Mouse (Mus musculus): ENCODE data around the gene Aplp2. TPM values are rescaled to one million over a fixed set of nuclear protein-coding genes. Genes with fewer than 3 reads are reported as not detected.

Gene Aplp2
- total and polyA plus RNA-seq, 2 experiments, result 195 to 276 TPM

GRCm38 (mm10) chr9:31238526-31238925 is 26.9 kb upstream of the Aplp2 start:
- no peak for TF ChIP-seq POLR2A (IDR thresholded peaks at IDR 0.05; ENCODE audit: extremely low read depth, insufficient read depth, low read length)
- no peak for TF ChIP-seq CTCF (IDR thresholded peaks at IDR 0.05; ENCODE audit: low read depth, low read length)
- Histone ChIP-seq H3K79me2 (ENCODE audit: control insufficient read depth, insufficient read depth, low read length) (no peaks in the 10 kb centered on the region), H3K4me1 (ENCODE audit: control insufficient read depth, insufficient read depth, low read length) (peaks cover 6% of the 10 kb centered on the region), H3K9ac (ENCODE audit: low read depth, low read length) (no peak overlapping the region), H3K27me3 (ENCODE audit: control insufficient read depth, insufficient read depth, low read length) (no peaks in the 10 kb centered on the region), H3K4me3 (ENCODE audit: insufficient read depth, low read depth, low read length) (no peak overlapping the region), H3K27ac (replicated peaks; ENCODE audit: insufficient read depth, low read depth, low read length) (no peak overlapping the region), H3K36me3 (ENCODE audit: control insufficient read depth, insufficient read depth, low read length) (no peaks in the 10 kb centered on the region)
- 26% methylated on average over 2 of the region's 2 CpGs for WGBS
- DNase-seq (ENCODE audit: extremely low read depth, low read depth, low spot score), result peak; percentile 68

GRCm38 (mm10) chr9:31236079-31236478 is 24.5 kb upstream of the Aplp2 start:
- H3K27ac ChIP-seq (replicated peaks; ENCODE audit: insufficient read depth, low read depth, low read length), result no peak overlapping the region
- no peaks in the 10 kb centered on the region for H3K79me2 ChIP-seq (ENCODE audit: control insufficient read depth, insufficient read depth, low read length)
- TF ChIP-seq CTCF (IDR thresholded peaks at IDR 0.05; ENCODE audit: low read depth, low read length), result no peak
- no peak for TF ChIP-seq POLR2A (IDR thresholded peaks at IDR 0.05; ENCODE audit: extremely low read depth, insufficient read depth, low read length)
- 95% methylated on average over 5 of the region's 5 CpGs for WGBS
- no peak overlapping the region for H3K9ac ChIP-seq (ENCODE audit: low read depth, low read length)
- no peaks in the 10 kb centered on the region for H3K36me3 ChIP-seq (ENCODE audit: control insufficient read depth, insufficient read depth, low read length)
- H3K27me3 ChIP-seq (ENCODE audit: control insufficient read depth, insufficient read depth, low read length), result no peaks in the 10 kb centered on the region
- no peak overlapping the region for H3K4me3 ChIP-seq (ENCODE audit: insufficient read depth, low read depth, low read length)
- no peak for DNase-seq (ENCODE audit: extremely low read depth, low read depth, low spot score)
- peaks cover 6% of the 10 kb centered on the region for H3K4me1 ChIP-seq (ENCODE audit: control insufficient read depth, insufficient read depth, low read length)

GRCm38 (mm10) chr9:31235489-31235888 is 23.9 kb upstream of the Aplp2 start:
- Histone ChIP-seq H3K36me3 (ENCODE audit: control insufficient read depth, insufficient read depth, low read length) (no peaks in the 10 kb centered on the region), H3K79me2 (ENCODE audit: control insufficient read depth, insufficient read depth, low read length) (no peaks in the 10 kb centered on the region), H3K27ac (replicated peaks; ENCODE audit: insufficient read depth, low read depth, low read length) (no peak overlapping the region), H3K4me1 (ENCODE audit: control insufficient read depth, insufficient read depth, low read length) (peaks cover 6% of the 10 kb centered on the region), H3K9ac (ENCODE audit: low read depth, low read length) (no peak overlapping the region), H3K4me3 (ENCODE audit: insufficient read depth, low read depth, low read length) (no peak overlapping the region), H3K27me3 (ENCODE audit: control insufficient read depth, insufficient read depth, low read length) (no peaks in the 10 kb centered on the region)
- WGBS, result 87% methylated on average over 9 of the region's 9 CpGs
- no peak for TF ChIP-seq POLR2A (IDR thresholded peaks at IDR 0.05; ENCODE audit: extremely low read depth, insufficient read depth, low read length)
- no peak for TF ChIP-seq CTCF (IDR thresholded peaks at IDR 0.05; ENCODE audit: low read depth, low read length)
- DNase-seq (ENCODE audit: extremely low read depth, low read depth, low spot score), result no peak

GRCm38 (mm10) chr9:31235030-31235429 is 23.4 kb upstream of the Aplp2 start:
- DNase-seq (ENCODE audit: extremely low read depth, low read depth, low spot score), result peak; percentile 61
- Histone ChIP-seq H3K27me3 (ENCODE audit: control insufficient read depth, insufficient read depth, low read length) (no peaks in the 10 kb centered on the region), H3K9ac (ENCODE audit: low read depth, low read length) (no peak overlapping the region), H3K4me1 (ENCODE audit: control insufficient read depth, insufficient read depth, low read length) (peaks cover 6% of the 10 kb centered on the region), H3K27ac (replicated peaks; ENCODE audit: insufficient read depth, low read depth, low read length) (no peak overlapping the region), H3K36me3 (ENCODE audit: control insufficient read depth, insufficient read depth, low read length) (no peaks in the 10 kb centered on the region), H3K79me2 (ENCODE audit: control insufficient read depth, insufficient read depth, low read length) (no peaks in the 10 kb centered on the region), H3K4me3 (ENCODE audit: insufficient read depth, low read depth, low read length) (no peak overlapping the region)
- WGBS, result 17% methylated on average over 4 of the region's 4 CpGs
- TF ChIP-seq CTCF (IDR thresholded peaks at IDR 0.05; ENCODE audit: low read depth, low read length), result no peak

- Histone ChIP-seq H3K4me3 (ENCODE audit: insufficient read depth, low read depth, low read length) (no peak overlapping the region), H3K36me3 (ENCODE audit: control insufficient read depth, insufficient read depth, low read length) (no peaks in the 10 kb centered on the region), H3K27me3 (ENCODE audit: control insufficient read depth, insufficient read depth, low read length) (no peaks in the 10 kb centered on the region), H3K9ac (ENCODE audit: low read depth, low read length) (no peak overlapping the region), H3K4me1 (ENCODE audit: control insufficient read depth, insufficient read depth, low read length) (no peaks in the 10 kb centered on the region), H3K79me2 (ENCODE audit: control insufficient read depth, insufficient read depth, low read length) (no peaks in the 10 kb centered on the region), H3K27ac (replicated peaks; ENCODE audit: insufficient read depth, low read depth, low read length) (no peak overlapping the region)
- DNase-seq (ENCODE audit: extremely low read depth, low read depth, low spot score), result no peak
- 87% methylated on average over 8 of the region's 8 CpGs for WGBS
- TF ChIP-seq CTCF (IDR thresholded peaks at IDR 0.05; ENCODE audit: low read depth, low read length) (no peak), POLR2A (IDR thresholded peaks at IDR 0.05; ENCODE audit: extremely low read depth, insufficient read depth, low read length) (no peak)
Measured at GRCm38 (mm10) chr9:31226541-31226940, 14.9 kb upstream of the Aplp2 start.

GRCm38 (mm10) chr9:31225808-31226207 is 14.2 kb upstream of the Aplp2 start:
- no peak overlapping the region for H3K27ac ChIP-seq (replicated peaks; ENCODE audit: insufficient read depth, low read depth, low read length)
- no peaks in the 10 kb centered on the region for H3K79me2 ChIP-seq (ENCODE audit: control insufficient read depth, insufficient read depth, low read length)
- H3K4me3 ChIP-seq (ENCODE audit: insufficient read depth, low read depth, low read length), result no peak overlapping the region
- no peaks in the 10 kb centered on the region for H3K4me1 ChIP-seq (ENCODE audit: control insufficient read depth, insufficient read depth, low read length)
- no peak overlapping the region for H3K9ac ChIP-seq (ENCODE audit: low read depth, low read length)
- 87% methylated on average over 11 of the region's 11 CpGs for WGBS
- TF ChIP-seq POLR2A (IDR thresholded peaks at IDR 0.05; ENCODE audit: extremely low read depth, insufficient read depth, low read length) (no peak), CTCF (IDR thresholded peaks at IDR 0.05; ENCODE audit: low read depth, low read length) (no peak)
- H3K36me3 ChIP-seq (ENCODE audit: control insufficient read depth, insufficient read depth, low read length), result no peaks in the 10 kb centered on the region
- H3K27me3 ChIP-seq (ENCODE audit: control insufficient read depth, insufficient read depth, low read length), result no peaks in the 10 kb centered on the region
- DNase-seq (ENCODE audit: extremely low read depth, low read depth, low spot score), result no peak
